ENCODE assay signal across 10 mouse cellular contexts in genomic region chr10:111771010-111771409, GRCm38 (mm10).
"Had no signal": no experiment of that assay in that cellular context is flagged by ENCODE, and none has a peak within 500 bp of the region (broad histone marks: within the 10 kb centered on the region; RNA-seq: fewer than 3 reads in every experiment).

No protein-coding gene starts in this region.

- H3K9ac ChIP-seq: limb, embryonic 15.5 days; liver, embryonic 12.5 days; lung, embryonic 15.5 days; midbrain, embryonic 13.5 days had no signal

- DNase-seq: kidney, postnatal 25 days; lung, postnatal 14 days; right cerebral cortex, adult 18-20 months; right cerebral cortex, postnatal 25 days; thymus, postnatal 36 days had no signal

- H3K4me3 ChIP-seq: left cerebral cortex, adult 2 months; limb, embryonic 15.5 days; liver, embryonic 12.5 days; lung, embryonic 15.5 days; midbrain, embryonic 13.5 days had no signal

- H3K36me3 ChIP-seq: limb, embryonic 15.5 days; liver, embryonic 12.5 days; lung, embryonic 15.5 days; midbrain, embryonic 13.5 days had no signal

- ATAC-seq: liver, embryonic 12.5 days; midbrain, embryonic 13.5 days had no signal

- H3K4me1 ChIP-seq: liver, embryonic 12.5 days; midbrain, embryonic 13.5 days had no signal

- H3K27me3 ChIP-seq: limb, embryonic 15.5 days; liver, embryonic 12.5 days; lung, embryonic 15.5 days; midbrain, embryonic 13.5 days had no signal

- H3K27ac ChIP-seq: left cerebral cortex, adult 2 months; limb, embryonic 15.5 days; liver, embryonic 12.5 days; lung, embryonic 15.5 days; midbrain, embryonic 13.5 days had no signal

- H3K9me3 ChIP-seq: limb, embryonic 15.5 days; liver, embryonic 12.5 days; lung, embryonic 15.5 days; midbrain, embryonic 13.5 days had no signal

- H3K4me2 ChIP-seq: limb, embryonic 15.5 days; liver, embryonic 12.5 days; lung, embryonic 15.5 days; midbrain, embryonic 13.5 days had no signal
